Mouse (Mus musculus): ENCODE results near the gene Eef1e1.
"Not testable (repeated sequence)": the region's sequence is repeated elsewhere in the genome, so short reads cannot be mapped to it uniquely, and the experiment has no call there.

Gene Eef1e1

GRCm38 (mm10) chr13:38623296-38623695 lies 35.6 kb downstream of the Eef1e1 start:
- no peak for DNase-seq

DNA sequence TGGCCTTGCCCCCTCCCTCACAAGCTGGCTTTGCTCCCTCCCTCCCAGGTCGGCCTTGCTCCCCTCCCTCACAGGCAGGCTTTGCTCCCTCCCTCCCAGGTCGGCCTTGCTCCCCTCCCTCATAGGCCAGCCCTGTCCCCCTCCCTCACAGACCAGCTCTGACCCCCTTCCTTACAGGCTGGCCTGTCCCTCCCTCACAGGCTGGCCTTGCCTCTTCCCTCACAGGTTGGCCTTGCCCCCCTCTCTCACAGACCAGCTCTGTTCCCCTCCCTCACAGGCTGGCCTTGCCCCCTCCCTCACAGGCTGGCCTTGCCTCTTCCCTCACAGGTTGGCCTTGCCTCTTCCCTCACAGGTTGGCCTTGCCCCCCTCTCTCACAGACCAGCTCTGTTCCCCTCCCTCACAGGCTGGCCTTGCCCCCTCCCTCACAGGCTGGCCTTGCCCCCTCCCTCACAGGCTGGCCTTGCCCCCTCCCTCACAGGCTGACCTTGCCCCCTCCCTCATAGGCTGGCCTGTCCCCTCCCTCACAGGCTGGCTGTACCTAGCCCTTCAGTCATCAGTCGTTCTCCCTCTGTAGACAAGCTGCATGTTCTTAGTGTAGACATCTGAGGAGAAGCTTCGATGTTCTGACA lies 40.7 kb downstream of the Eef1e1 start:
- not testable (repeated sequence) for DNase-seq

DNA sequence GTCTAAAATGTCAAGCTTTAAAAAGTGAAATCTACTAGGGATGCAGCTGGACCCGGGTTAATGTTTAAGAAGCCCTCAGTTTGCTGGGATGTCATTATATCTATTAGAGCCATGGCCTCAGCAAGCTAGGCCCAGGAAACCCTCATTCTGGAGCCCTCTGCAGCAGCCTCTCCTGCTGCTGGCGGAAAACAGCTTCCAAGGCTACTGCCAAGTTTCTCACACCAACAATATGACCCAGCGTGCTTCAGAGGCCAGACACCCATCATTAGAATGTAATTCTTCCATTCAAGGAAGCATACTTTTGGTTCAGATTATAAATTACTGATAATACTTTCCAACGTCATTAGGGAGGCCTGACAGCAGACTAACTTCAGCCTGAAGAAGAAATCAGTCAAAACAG lies 42.0 kb downstream of the Eef1e1 start:
- no peak for DNase-seq

GRCm38 (mm10) chr13:38615656-38616055 lies 43.2 kb downstream of the Eef1e1 start:
- no peak for DNase-seq

DNA sequence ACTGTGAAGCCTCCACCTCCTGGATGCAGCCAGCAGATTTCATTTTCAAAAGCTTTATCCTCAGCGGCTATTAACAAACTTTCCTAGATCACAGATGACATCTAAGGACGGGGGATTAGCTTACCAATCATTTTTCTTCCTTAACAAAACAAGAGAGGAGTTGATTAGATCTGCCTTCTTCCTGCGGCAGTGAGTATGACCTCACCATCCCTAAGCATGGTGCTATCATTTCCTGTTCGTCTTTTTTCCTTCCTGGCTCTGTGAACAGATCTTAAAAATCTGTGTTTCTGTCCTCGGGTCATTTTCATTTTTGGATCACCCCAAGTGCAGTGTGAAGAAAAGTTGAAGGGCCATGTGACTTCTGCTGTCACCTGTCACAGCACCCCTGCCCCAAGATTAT lies 44.6 kb downstream of the Eef1e1 start:
- no peak for DNase-seq

- no peak for DNase-seq
Measured at GRCm38 (mm10) chr13:38613583-38613982, 45.3 kb downstream of the Eef1e1 start.

GRCm38 (mm10) chr13:38612608-38613007 lies 46.2 kb downstream of the Eef1e1 start:
- no peak for DNase-seq

DNA sequence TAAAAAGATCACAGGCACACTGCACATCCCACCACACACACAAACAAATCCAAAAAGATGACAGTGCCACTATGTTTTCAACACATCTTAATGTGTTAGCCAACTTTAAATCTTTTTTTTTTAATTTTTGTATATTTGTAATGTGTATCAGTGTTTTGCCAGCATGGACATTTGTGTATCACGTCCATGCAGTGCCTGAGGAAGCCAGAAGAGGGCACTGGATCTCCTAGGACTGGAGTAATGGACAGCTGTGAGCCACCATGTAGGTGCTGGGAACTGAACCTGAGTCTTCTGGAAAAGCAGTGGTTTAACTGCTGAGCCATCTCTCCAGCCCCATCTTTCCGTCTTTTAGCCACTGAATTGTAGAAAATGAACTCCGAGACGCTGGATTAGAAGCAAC lies 46.7 kb downstream of the Eef1e1 start:
- no peak for DNase-seq

- DNase-seq = no peak
Measured at GRCm38 (mm10) chr13:38610336-38610735, 48.5 kb downstream of the Eef1e1 start.

GRCm38 (mm10) chr13:38607130-38607529 lies 51.7 kb downstream of the Eef1e1 start:
- DNase-seq = no peak

DNA sequence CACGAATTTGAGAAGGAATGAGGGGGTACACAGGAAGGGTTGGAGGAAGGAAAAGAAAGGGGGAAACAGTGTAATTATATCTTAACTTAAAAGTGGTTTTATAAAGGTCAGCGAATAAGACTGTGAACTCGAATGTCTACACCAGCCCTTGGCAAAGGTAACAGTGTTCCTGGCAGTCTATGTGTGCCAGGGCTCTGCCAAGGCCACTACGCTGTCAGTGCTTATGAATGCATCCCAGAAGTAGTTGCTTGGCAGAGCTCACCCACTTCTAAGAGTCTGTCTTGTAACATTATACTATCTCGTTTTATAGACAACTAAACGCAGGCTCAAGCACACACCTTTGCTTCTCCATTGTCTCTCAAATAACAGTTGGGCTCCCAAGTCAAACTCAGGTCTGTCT lies 53.5 kb downstream of the Eef1e1 start:
- DNase-seq = no peak

DNA sequence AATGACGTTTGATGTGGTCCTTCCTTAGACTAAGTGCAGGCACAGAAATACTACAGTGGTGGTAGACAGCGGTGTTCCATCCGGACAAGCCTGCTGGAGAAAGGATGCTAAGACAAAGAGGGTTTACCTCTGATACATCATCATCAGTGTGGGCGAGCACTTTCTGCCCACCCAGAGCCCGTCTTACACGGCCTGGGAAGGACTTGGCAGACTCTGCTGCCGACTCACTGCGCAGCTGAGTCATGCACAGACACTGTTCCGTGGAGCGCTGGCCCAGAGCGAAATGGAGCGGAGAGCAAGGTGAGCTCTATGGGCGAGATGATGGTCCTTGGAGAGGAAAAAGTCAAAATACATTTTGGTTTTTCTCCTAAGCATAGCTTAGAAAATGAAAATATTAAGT lies 55.9 kb downstream of the Eef1e1 start:
- peak; percentile 29 for DNase-seq

GRCm38 (mm10) chr13:38602243-38602832 lies 56.5 kb downstream of the Eef1e1 start:
- DNase-seq = no peak

- no peak for DNase-seq
Measured at GRCm38 (mm10) chr13:38600811-38601210, 58.0 kb downstream of the Eef1e1 start.

- no peak for DNase-seq
Measured at GRCm38 (mm10) chr13:38597076-38597475, 61.8 kb downstream of the Eef1e1 start.

DNA sequence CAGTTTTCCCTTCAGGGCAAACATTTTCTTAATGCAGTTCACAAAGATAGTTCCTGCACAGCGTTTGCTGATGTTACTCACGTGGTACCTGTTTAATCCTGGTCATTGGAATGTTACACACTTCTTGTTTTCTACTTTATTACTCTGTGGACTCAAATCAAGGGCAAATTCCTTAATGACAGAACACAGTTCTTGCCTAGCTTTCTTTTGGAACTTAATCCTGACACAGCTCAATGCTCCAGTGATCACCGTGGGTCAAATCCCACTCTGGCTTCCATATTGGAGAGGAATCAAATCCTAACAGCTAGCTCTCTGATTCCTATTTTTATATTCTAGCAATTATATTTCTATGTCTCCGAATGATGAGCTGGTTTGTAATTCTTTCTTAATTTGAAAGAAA lies 62.4 kb downstream of the Eef1e1 start:
- no peak for DNase-seq

All from right cerebral cortex, postnatal 14 days (tissue).